Mouse (Mus musculus) layer of hippocampus, postnatal 36 days (tissue): ENCODE measurements around the gene Bmpr1b. TPM values are rescaled to one million over a fixed set of nuclear protein-coding genes. Genes with fewer than 3 reads are reported as not detected.

Experiments used
- DNase-seq, 2 experiments: peaks; one replicate each; pipeline ENCODE4 v3.0.0; 2022
- total RNA-seq, 2 experiments: library from RNA; stranded (reverse); gene quantifications; 2 replicates each; pipeline ENCODE4 v1.2.3; 2021

Gene Bmpr1b
- total RNA-seq, 2 experiments from 2014 or later, result 18.7 to 19.0 TPM

GRCm38 (mm10) chr3:141811348-141811747, 357.9 kb downstream of the Bmpr1b start:
- no peak for DNase-seq

GRCm38 (mm10) chr3:141810944-141811343, 358.3 kb downstream of the Bmpr1b start:
- no peak for DNase-seq

- DNase-seq, result no peak
These were observed 359.6 kb downstream of the Bmpr1b start for GRCm38 (mm10) chr3:141809581-141809980.

- no peak for DNase-seq
These were observed 365.1 kb downstream of the Bmpr1b start for GRCm38 (mm10) chr3:141804133-141804532.

GRCm38 (mm10) chr3:141797789-141798188, 371.4 kb downstream of the Bmpr1b start:
- DNase-seq, result no peak

- no peak for DNase-seq
These were observed 371.9 kb downstream of the Bmpr1b start for GRCm38 (mm10) chr3:141797372-141797771.

GRCm38 (mm10) chr3:141794371-141794770, 374.9 kb downstream of the Bmpr1b start:
- no peak for DNase-seq

GRCm38 (mm10) chr3:141793755-141794154, 375.5 kb downstream of the Bmpr1b start:
- DNase-seq, result no peak

GRCm38 (mm10) chr3:141792106-141792505, 377.1 kb downstream of the Bmpr1b start:
- no peak for DNase-seq

GRCm38 (mm10) chr3:141791026-141791780, 378.0 kb downstream of the Bmpr1b start:
- DNase-seq, result no peak

Other genes with a start within 250 kb of the Bmpr1b start
- gene Pdlim5, start 226.3 kb upstream of the Bmpr1b start, total RNA-seq, result 10 to 100 TPM; 22.6 to 25.7 TPM